Mouse (Mus musculus): ENCODE data around the gene Pofut2.
A peak's percentile ranks its signal among the peaks of the same experiment; 100 is the strongest.

DNA sequence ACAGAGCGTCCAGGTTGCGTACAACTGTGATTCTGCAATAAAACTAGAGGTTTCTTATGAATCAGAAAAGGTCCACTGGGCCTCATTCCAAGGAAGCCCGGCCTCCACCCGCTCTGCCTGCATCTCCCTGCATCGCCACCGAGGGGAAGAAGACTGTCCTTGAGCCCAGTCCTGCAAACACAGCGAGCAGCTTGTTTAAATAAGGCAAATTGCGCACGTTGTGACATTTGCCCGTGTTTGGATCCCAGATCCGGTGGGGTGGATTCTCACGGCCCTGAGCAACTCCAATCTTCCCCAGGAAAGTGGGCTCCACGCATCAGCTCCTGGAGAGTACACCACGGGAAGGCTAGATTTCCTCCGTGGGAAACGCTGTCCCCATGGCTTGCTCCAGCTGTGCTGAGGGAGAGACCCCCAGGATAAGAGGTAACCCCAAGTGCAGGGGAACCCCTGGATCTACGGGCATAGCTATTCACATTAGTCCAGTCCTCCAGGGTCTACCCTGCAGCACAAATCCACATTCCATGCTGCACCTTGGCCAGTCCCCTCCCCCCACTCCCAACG, 7.7 kb upstream of the Pofut2 start:
- TF ChIP-seq POLR2A (IDR thresholded peaks at IDR 0.05; ENCODE audit: low read depth, low read length) = no peak
- TF ChIP-seq CTCF (conservative IDR thresholded peaks at IDR 0.05; ENCODE audit: insufficient read depth, insufficient read length, low read depth, low read length) = peak; percentile 25; the same call in 1 of the 2 replicates

All from kidney, adult 2 months (tissue).